8 mouse cellular contexts compared by ENCODE assay signal in the genomic region with DNA sequence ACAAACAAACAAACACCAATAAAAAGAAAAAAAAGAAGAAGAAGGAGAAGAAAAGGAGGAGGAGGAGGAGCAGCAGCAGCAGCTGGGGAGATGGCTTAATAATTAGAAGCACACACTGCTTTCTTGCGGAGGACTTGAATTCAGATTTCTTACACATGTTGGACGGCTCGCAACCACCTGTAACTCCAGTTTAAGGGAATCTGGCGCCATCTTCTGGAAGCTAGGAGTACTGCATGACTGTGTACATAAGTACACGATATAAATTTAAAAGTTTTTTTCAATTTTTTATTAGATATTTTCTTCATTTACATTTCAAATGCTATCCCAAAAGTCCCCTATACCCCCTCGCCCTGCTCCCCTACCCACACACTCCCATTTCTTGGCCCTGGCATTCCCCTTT. TPM values are rescaled to one million over a fixed set of nuclear protein-coding genes. Genes with fewer than 3 reads are reported as not detected.
DNase-seq lines count a peak whose midpoint lies in the region; ATAC-seq and TF ChIP-seq lines count a peak whose summit lies in the region.

No protein-coding gene starts in this region.

- no peak for ATAC-seq in forebrain, embryonic 14.5 days
- no peak for ATAC-seq in forebrain, embryonic 16.5 days
- ATAC-seq in neural tube, embryonic 15.5 days (ENCODE audit: low FRiP score) = no peak
- ATAC-seq in lung, postnatal 0 days = no peak
- no peak for ATAC-seq in stomach, postnatal 0 days (ENCODE audit: low FRiP score, low TSS enrichment)

- H3K36me3 ChIP-seq in forebrain, embryonic 14.5 days (ENCODE audit: control insufficient read depth, insufficient read depth, low read length) = no peaks in the 10 kb centered on the region
- no peaks in the 10 kb centered on the region for H3K36me3 ChIP-seq in forebrain, embryonic 16.5 days (ENCODE audit: control insufficient read depth, insufficient read depth)
- no peaks in the 10 kb centered on the region for H3K36me3 ChIP-seq in neural tube, embryonic 15.5 days
- no peaks in the 10 kb centered on the region for H3K36me3 ChIP-seq in lung, postnatal 0 days (ENCODE audit: insufficient read depth, low read length)
- no peaks in the 10 kb centered on the region for H3K36me3 ChIP-seq in stomach, postnatal 0 days (ENCODE audit: control insufficient read depth, insufficient read depth, low read length)

- intact Hi-C loops in heart, postnatal 36 days (cut with DNase I) = loop anchor here (1.0 kb wide), 2 partner anchors 44 to 91 kb away; no protein-coding TSS in a partner anchor

- H3K4me3 ChIP-seq in forebrain, embryonic 14.5 days (ENCODE audit: low read depth, low read length) = no peak overlapping the region
- H3K4me3 ChIP-seq in forebrain, embryonic 16.5 days (replicated peaks; ENCODE audit: low read length) = no peak overlapping the region
- no peak overlapping the region for H3K4me3 ChIP-seq in neural tube, embryonic 15.5 days (replicated peaks)
- no peak overlapping the region for H3K4me3 ChIP-seq in lung, postnatal 0 days (ENCODE audit: low read depth, low read length)
- no peak overlapping the region for H3K4me3 ChIP-seq in stomach, postnatal 0 days (ENCODE audit: low read depth, low read length)

- no peaks in the 10 kb centered on the region for H3K27me3 ChIP-seq in forebrain, embryonic 14.5 days (replicated peaks; ENCODE audit: control insufficient read depth, insufficient read depth, low read length)
- H3K27me3 ChIP-seq in forebrain, embryonic 16.5 days (replicated peaks; ENCODE audit: control insufficient read depth, insufficient read depth, low read length) = no peaks in the 10 kb centered on the region
- H3K27me3 ChIP-seq in neural tube, embryonic 15.5 days (replicated peaks) = no peaks in the 10 kb centered on the region
- H3K27me3 ChIP-seq in lung, postnatal 0 days (replicated peaks; ENCODE audit: insufficient read depth, low read length) = no peaks in the 10 kb centered on the region
- H3K27me3 ChIP-seq in stomach, postnatal 0 days (ENCODE audit: control insufficient read depth, insufficient read depth, low read length) = no peaks in the 10 kb centered on the region

- TF ChIP-seq EP300 in lung, postnatal 0 days (IDR thresholded peaks at IDR 0.05) = no peak
- TF ChIP-seq EP300 in stomach, postnatal 0 days (optimal IDR thresholded peaks at IDR 0.05) = no peak

- DNase-seq in forebrain, embryonic 14.5 days (ENCODE audit: low spot score) = peak; percentile 82
- DNase-seq in neural tube, embryonic 10.5 days (ENCODE audit: extremely low spot score, low spot score) = peak; percentile 45
- peak; percentile 31 for DNase-seq in cerebellum, adult 11-12 months
- peak; percentile 40 to 74 for DNase-seq in heart, postnatal 36 days
- peak; percentile 58 for DNase-seq in lung, postnatal 0 days (ENCODE audit: low spot score)
- DNase-seq in stomach, postnatal 0 days (ENCODE audit: low spot score) = peak; percentile 64

- H3K4me2 ChIP-seq in forebrain, embryonic 14.5 days (ENCODE audit: low read length) = no peak overlapping the region
- no peak overlapping the region for H3K4me2 ChIP-seq in forebrain, embryonic 16.5 days (ENCODE audit: low read length)
- H3K4me2 ChIP-seq in neural tube, embryonic 15.5 days = no peak overlapping the region
- no peak overlapping the region for H3K4me2 ChIP-seq in lung, postnatal 0 days (replicated peaks; ENCODE audit: low read depth, low read length)
- H3K4me2 ChIP-seq in stomach, postnatal 0 days (replicated peaks; ENCODE audit: low read depth) = no peak overlapping the region

- no peak overlapping the region for H3K9ac ChIP-seq in forebrain, embryonic 14.5 days (ENCODE audit: low read length)
- H3K9ac ChIP-seq in forebrain, embryonic 16.5 days (replicated peaks; ENCODE audit: low read depth, low read length) = no peak overlapping the region
- no peak overlapping the region for H3K9ac ChIP-seq in neural tube, embryonic 15.5 days (replicated peaks)
- no peak overlapping the region for H3K9ac ChIP-seq in lung, postnatal 0 days (replicated peaks; ENCODE audit: low read depth)
- no peak overlapping the region for H3K9ac ChIP-seq in stomach, postnatal 0 days (ENCODE audit: low read length)

- H3K27ac ChIP-seq in forebrain, embryonic 14.5 days (ENCODE audit: low read depth, low read length) = no peak overlapping the region
- no peak overlapping the region for H3K27ac ChIP-seq in forebrain, embryonic 16.5 days (ENCODE audit: low read length)
- H3K27ac ChIP-seq in neural tube, embryonic 15.5 days (replicated peaks) = no peak overlapping the region
- H3K27ac ChIP-seq in lung, postnatal 0 days (ENCODE audit: low read length) = no peak overlapping the region
- no peak overlapping the region for H3K27ac ChIP-seq in stomach, postnatal 0 days (replicated peaks)

- H3K4me1 ChIP-seq in forebrain, embryonic 14.5 days (ENCODE audit: control insufficient read depth, insufficient read depth, low read length) = no peaks in the 10 kb centered on the region
- H3K4me1 ChIP-seq in forebrain, embryonic 16.5 days (replicated peaks; ENCODE audit: control insufficient read depth, insufficient read depth, low read length) = no peaks in the 10 kb centered on the region
- peaks cover 5% of the 10 kb centered on the region; the same call in 1 of the 2 replicates for H3K4me1 ChIP-seq in neural tube, embryonic 15.5 days
- H3K4me1 ChIP-seq in lung, postnatal 0 days (ENCODE audit: insufficient read depth, low read depth, low read length) = no peaks in the 10 kb centered on the region
- H3K4me1 ChIP-seq in stomach, postnatal 0 days (replicated peaks; ENCODE audit: control insufficient read depth, insufficient read depth) = no peaks in the 10 kb centered on the region

- TF ChIP-seq CTCF in lung, postnatal 0 days (IDR thresholded peaks at IDR 0.05) = peak; percentile 75
- TF ChIP-seq CTCF in stomach, postnatal 0 days (IDR thresholded peaks at IDR 0.05; ENCODE audit: low read depth) = peak; percentile 79

- 29% methylated on average over 6 of the region's 6 CpGs for WGBS in forebrain, embryonic 14.5 days
- 33% methylated on average over 6 of the region's 6 CpGs for whole genome bisulfite sequencing in forebrain, embryonic 16.5 days
- WGBS in neural tube, embryonic 15.5 days = 26% methylated on average over 6 of the region's 6 CpGs
- 36% methylated on average over 6 of the region's 6 CpGs for WGBS in lung, postnatal 0 days
- WGBS in stomach, postnatal 0 days = 28% methylated on average over 6 of the region's 6 CpGs

- H3K9me3 ChIP-seq in forebrain, embryonic 14.5 days (replicated peaks; ENCODE audit: control insufficient read depth, low read length) = no peaks in the 10 kb centered on the region
- H3K9me3 ChIP-seq in forebrain, embryonic 16.5 days (ENCODE audit: control insufficient read depth, low read length) = no peaks in the 10 kb centered on the region
- H3K9me3 ChIP-seq in neural tube, embryonic 15.5 days (replicated peaks) = no peaks in the 10 kb centered on the region
- no peaks in the 10 kb centered on the region for H3K9me3 ChIP-seq in lung, postnatal 0 days (ENCODE audit: low read length)
- no peaks in the 10 kb centered on the region for H3K9me3 ChIP-seq in stomach, postnatal 0 days (ENCODE audit: control insufficient read depth, low read length)

RNA-seq across cellular contexts. Expression of gene C2cd4a, which starts 29.9 kb away (rescaled TPM):
- 0.24 TPM in 1 of 2 replicates, not detected in the other for polyA plus RNA-seq in forebrain, embryonic 14.5 days (2014; fragmentation: Nextera tagmentation; extraction: Ambion mirVana)
- not detected in 2 replicates for polyA plus RNA-seq in forebrain, embryonic 16.5 days (2015; fragmentation: Nextera tagmentation; extraction: Ambion mirVana)
- 0.68 and 0.78 TPM in 2 replicates for polyA plus RNA-seq in neural tube, embryonic 15.5 days (2015; fragmentation: Nextera tagmentation; extraction: Ambion mirVana)
- total RNA-seq in heart, postnatal 36 days (2021) = not detected
- 0.47 and 0.54 TPM in 2 replicates for polyA plus RNA-seq in lung, postnatal 0 days (2015; fragmentation: Nextera tagmentation; extraction: Ambion mirVana)
- 2.8 and 3.6 TPM in 2 replicates for polyA plus RNA-seq in stomach, postnatal 0 days (2015; fragmentation: Nextera tagmentation; extraction: Ambion mirVana)

RNA-seq across cellular contexts. Expression of gene Vps13c, which starts 38.0 kb away (rescaled TPM):
- 8.3 and 10.5 TPM in 2 replicates for polyA plus RNA-seq in forebrain, embryonic 14.5 days (2014; fragmentation: Nextera tagmentation; extraction: Ambion mirVana)
- polyA plus RNA-seq in forebrain, embryonic 16.5 days (2015; fragmentation: Nextera tagmentation; extraction: Ambion mirVana) = 8.2 and 8.6 TPM in 2 replicates
- 8.0 and 8.4 TPM in 2 replicates for polyA plus RNA-seq in neural tube, embryonic 15.5 days (2015; fragmentation: Nextera tagmentation; extraction: Ambion mirVana)
- 10 to 100 TPM; 48.0 to 48.6 TPM for total RNA-seq in heart, postnatal 36 days (2021)
- 6.9 and 8.9 TPM in 2 replicates for polyA plus RNA-seq in lung, postnatal 0 days (2015; fragmentation: Nextera tagmentation; extraction: Ambion mirVana)
- polyA plus RNA-seq in stomach, postnatal 0 days (2015; fragmentation: Nextera tagmentation; extraction: Ambion mirVana) = 3.8 and 4.5 TPM in 2 replicates

RNA-seq across cellular contexts. Expression of gene C2cd4b, which starts 43.0 kb away (rescaled TPM):
- 0.41 and 0.48 TPM in 2 replicates for polyA plus RNA-seq in forebrain, embryonic 14.5 days (2014; fragmentation: Nextera tagmentation; extraction: Ambion mirVana)
- polyA plus RNA-seq in forebrain, embryonic 16.5 days (2015; fragmentation: Nextera tagmentation; extraction: Ambion mirVana) = 0.26 and 0.30 TPM in 2 replicates
- 0.83 and 1.4 TPM in 2 replicates for polyA plus RNA-seq in neural tube, embryonic 15.5 days (2015; fragmentation: Nextera tagmentation; extraction: Ambion mirVana)
- 1 to 10 TPM; 1.2 to 1.4 TPM for total RNA-seq in heart, postnatal 36 days (2021)
- polyA plus RNA-seq in lung, postnatal 0 days (2015; fragmentation: Nextera tagmentation; extraction: Ambion mirVana) = 7.7 and 8.8 TPM in 2 replicates
- polyA plus RNA-seq in stomach, postnatal 0 days (2015; fragmentation: Nextera tagmentation; extraction: Ambion mirVana) = 2.9 and 3.8 TPM in 2 replicates

Comparison
In these comparisons a context has a peak if more than half of its experiments do, and no peak if none do; other contexts are left out.
1. DNase-seq: peak in every context shown above with its lines; median percentile 82 in forebrain, embryonic 14.5 days; 64 in stomach, postnatal 0 days; 58 in lung, postnatal 0 days; 57 in heart, postnatal 36 days; 45 in neural tube, embryonic 10.5 days; 31 in cerebellum, adult 11-12 months.